Mouse (Mus musculus) Patski (cell line): ENCODE measurements at regions not wholly inside any gene's neighbourhood (a gene's known extent, or its start where the extent isn't known, plus 50 kb on each side); places are given as distances from the start of the nearest gene placed in this dataset.
A peak's percentile ranks its signal among the peaks of the same experiment; 100 is the strongest.

Source experiments
- ATAC-seq: fragments of 100-300 bp; one replicate; pipeline ENCODE4 v1.8.0; 2021
- CTCF ChIA-PET: fragments of 350-600 bp; sonication (Branson Sonifier 250); formaldehyde crosslinking; loops from one replicate; lab custom pipeline; 2022; ENCODE audit warnings: inconsistent platforms; lab: Charles Lee
- POLR2A ChIA-PET: fragments of 350-600 bp; sonication (Branson Sonifier 250); formaldehyde crosslinking; loops from one replicate; lab custom pipeline; 2022; ENCODE audit warnings: antibody characterized with exemption, inconsistent platforms; lab: Charles Lee
- DNase-seq: peaks from one replicate; pipeline ENCODE4 v3.0.0-alpha.2; 2011; ENCODE audit warnings: low read depth, low spot score
- H3K27me3 ChIP-seq: fragments of 371-371 bp; one replicate; pipeline ENCODE4 v1.5.1; 2021
- CTCF ChIP-seq: fragments of 100-300 bp; IDR thresholded peaks from one replicate; pipeline ENCODE4 v1.5.1; 2021
- in situ Hi-C: fragments of 300-500 bp; cut with MboI; formaldehyde crosslinking; loops from 3 replicates; pipeline ENCODE4 v1.11.1; 2018; ENCODE audit warnings: low pct_unique_long_range_greater_than_20kb, mixed read lengths

DNA sequence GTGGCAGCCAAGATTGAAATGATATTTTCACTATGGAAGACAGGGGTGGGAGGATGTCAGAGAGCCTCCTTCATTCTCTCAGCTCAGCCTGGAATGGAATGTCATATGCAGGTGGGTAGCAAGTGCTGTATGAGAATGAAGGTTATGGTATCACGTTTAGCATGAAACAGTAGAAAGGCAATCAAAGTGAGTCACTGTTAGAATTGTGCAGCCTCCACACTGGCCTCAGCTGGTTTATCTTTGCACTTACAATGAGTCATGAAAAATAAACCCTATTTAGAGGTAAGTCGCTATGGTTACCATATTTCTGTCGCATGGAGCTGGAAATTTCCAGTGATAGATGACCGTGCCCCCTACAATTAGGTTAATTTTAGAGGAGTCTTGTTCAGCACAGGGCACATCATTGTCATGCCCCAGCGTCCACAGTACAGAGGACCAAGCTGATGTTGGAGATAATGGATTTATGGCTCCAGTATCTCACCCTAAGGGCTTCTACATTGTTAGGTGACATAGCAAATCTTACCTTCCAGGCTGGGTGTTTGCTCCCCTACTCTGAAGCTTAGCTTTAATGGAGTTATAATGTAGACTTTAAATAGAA lies 167.9 kb upstream of the Pard3b start:
- POLR2A ChIA-PET, result no interaction called here
- in situ Hi-C loops, result no loop called here
- CTCF ChIA-PET, result interaction anchor here (1.4 to 2.0 kb wide), 2 partner anchors 10 to 11 kb away, joined by 3 to 6 read pairs; no protein-coding TSS in a partner anchor
- ATAC-seq (no peak), DNase-seq (no peak)
- peaks cover 15% of the 10 kb centered on the region for H3K27me3 ChIP-seq
- no peak for TF ChIP-seq CTCF

DNA sequence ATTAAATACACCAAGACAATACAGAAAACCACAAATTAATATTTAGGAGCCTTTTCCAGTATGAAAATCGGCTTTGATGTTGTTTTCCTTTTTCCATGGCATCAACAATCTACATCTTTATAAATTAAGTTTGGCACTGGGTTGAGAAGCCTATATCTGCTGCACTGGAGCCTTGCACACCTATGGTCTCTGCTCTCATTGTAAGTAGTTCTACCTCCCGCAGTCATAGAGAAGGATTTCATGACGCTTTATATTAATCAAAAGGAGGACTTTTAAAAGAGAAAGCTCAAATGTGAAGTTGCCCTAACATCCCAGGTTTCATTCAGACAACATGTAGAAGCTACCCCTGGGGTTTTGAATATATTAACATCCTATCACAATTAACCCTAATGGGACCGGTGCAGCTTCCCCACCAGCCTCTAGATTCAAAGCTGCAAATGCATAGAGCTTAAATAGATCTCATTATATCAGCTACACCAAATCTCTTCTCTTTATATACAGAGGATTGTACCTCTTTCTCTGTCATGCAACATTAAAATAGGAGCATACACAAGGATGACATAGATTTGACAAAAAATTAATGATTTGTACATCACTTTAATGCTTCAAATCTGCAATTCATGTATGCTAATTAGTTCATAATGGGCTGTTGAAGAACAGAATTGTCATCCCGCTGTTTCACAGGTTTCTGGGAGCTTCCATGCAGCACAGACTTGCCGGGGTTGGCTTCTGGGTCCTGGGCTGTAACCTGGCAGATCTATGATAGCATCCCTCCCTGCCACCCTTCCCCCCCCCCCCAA lies 166.6 kb upstream of the Pard3b start:
- in situ Hi-C loops, result no loop called here
- ChIA-PET CTCF (interaction anchor here (1.6 kb wide), 1 partner anchor 16 kb away, joined by 5 read pairs; no protein-coding TSS in a partner anchor), POLR2A (no interaction called here)
- ATAC-seq, result no peak
- peaks cover 20% of the 10 kb centered on the region for H3K27me3 ChIP-seq
- DNase-seq, result no peak
- TF ChIP-seq CTCF, result no peak

DNA sequence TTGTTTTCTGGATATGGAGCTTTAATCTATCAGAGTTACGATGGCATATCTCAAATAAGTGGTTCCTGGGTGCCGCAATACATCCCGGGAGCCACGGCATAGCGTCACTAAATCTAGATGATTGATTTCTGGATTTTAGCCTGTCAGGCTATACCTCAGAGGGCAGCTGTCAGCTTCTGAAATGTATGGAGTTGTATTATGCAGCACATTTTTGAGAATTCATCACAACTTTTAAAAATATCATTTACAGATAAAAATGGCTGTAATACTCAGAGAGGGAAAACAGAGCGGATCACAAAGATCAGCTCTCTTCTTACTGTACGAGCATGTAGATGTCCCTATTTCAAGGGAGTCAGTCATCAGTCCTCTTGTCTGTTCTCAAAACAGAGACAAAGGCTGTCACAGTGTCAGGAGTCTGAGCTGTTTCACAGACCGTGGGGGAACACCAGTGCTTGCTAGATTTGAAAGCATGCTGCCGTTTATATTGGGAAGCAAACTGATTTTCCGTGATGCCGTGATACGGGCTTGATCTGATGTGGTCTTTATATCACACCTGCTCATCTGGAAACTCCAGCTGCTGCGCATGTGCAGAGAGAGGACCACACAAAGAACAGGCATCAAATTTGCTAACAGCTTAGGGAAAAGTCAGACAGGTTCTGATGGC lies 165.9 kb upstream of the Pard3b start:
- TF ChIP-seq CTCF, result no peak
- no peak for ATAC-seq
- DNase-seq, result no peak
- in situ Hi-C loops, result no loop called here
- H3K27me3 ChIP-seq, result peaks cover 20% of the 10 kb centered on the region
- ChIA-PET CTCF (interaction anchor here (1.6 kb wide), 1 partner anchor 17 kb away, joined by 5 read pairs; no protein-coding TSS in a partner anchor), POLR2A (no interaction called here)

DNA sequence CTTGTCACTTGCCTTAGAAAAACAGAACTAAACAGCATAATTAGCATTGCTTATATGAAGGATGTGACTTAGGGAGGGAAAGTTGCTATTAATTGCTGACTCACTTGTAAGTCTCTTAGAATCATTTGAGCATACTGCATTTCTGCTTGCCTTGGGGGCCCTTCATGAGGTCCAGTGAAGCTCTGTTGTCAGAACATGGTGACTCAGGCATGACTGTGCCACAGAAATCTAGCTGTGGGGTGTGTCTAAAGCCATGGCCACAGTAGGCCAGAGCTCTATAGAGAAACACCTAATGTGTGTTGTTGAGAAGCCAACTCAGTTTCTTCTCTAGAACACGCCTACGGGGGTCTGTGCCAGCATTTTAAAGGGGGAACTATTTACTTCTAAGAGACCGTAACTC lies 153.2 kb upstream of the Pard3b start:
- in situ Hi-C loops, result no loop called here
- TF ChIP-seq CTCF, result no peak
- no peak for DNase-seq
- CTCF ChIA-PET, result interaction anchor here (0.6 kb wide), 1 partner anchor 17 kb away, joined by 3 read pairs; no protein-coding TSS in a partner anchor
- no peak for ATAC-seq
- no peaks in the 10 kb centered on the region for H3K27me3 ChIP-seq
- POLR2A ChIA-PET, result no interaction called here

DNA sequence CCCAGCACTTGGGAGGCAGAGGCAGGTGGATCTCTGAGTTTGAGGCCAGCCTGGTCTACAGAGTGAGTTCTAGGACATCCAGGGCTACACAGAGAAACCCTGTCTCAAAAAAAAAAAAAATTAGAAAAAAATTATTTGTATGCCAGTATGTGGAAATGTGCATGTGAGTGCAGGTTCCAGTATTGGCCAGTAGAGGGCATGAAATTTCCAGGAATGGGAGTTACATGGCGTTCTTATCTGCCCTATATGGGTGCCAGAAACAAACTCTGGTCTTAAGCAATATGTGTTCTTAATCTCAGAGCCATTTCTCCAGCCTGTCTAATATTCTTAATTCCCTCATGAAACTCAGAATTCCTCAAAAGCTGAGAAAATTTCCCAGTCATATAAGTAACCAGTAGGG lies 113.7 kb upstream of the Pard3b start:
- in situ Hi-C loops, result no loop called here
- DNase-seq, result no peak
- ChIA-PET POLR2A (no interaction called here), CTCF (no interaction called here)
- no peaks in the 10 kb centered on the region for H3K27me3 ChIP-seq
- no peak for ATAC-seq
- peak; percentile 49 for TF ChIP-seq CTCF

DNA sequence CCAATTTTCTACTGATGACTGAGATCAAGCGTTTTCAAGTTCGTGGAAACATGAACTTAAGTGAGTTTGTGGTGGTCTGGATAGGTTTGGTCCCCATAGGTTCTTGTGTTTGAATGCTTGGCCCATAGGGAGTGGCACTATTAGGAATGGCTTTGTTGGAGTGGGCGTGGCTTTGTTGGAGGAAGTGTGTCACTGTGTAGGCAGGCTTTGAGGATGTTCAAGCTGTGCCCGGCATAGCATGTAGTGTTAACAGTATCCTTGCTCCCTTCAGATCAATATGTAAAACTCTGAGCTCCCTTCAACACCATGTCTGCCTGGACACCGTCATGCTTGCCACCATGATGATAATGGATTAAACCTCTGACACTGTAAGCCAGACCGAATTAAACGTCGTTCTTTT lies 112.7 kb upstream of the Pard3b start:
- ATAC-seq (no peak), DNase-seq (no peak)
- ChIA-PET POLR2A (no interaction called here), CTCF (no interaction called here)
- no peaks in the 10 kb centered on the region for H3K27me3 ChIP-seq
- no peak for TF ChIP-seq CTCF
- in situ Hi-C loops, result no loop called here

DNA sequence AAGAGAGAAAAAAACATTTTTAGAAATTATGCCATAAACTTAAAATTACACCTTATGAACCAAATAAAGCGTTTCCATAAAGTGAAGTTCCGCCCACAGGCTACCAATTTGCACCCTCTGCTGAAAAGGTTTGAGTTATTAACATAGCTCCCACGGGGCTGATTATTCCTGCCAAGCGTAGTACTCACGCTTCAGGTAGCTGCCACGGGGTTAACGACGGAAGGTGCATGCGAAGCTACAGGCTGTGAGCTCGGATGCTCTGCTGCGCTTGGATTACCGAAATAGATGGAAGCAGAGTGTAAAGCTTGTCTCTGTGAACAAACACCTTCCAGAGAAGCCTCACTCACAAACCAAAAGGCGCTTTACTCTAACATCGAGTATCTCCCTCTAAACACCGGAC lies 109.9 kb upstream of the Pard3b start:
- DNase-seq (no peak), ATAC-seq (no peak)
- no peaks in the 10 kb centered on the region for H3K27me3 ChIP-seq
- ChIA-PET CTCF (no interaction called here), POLR2A (no interaction called here)
- in situ Hi-C loops, result no loop called here
- no peak for TF ChIP-seq CTCF

DNA sequence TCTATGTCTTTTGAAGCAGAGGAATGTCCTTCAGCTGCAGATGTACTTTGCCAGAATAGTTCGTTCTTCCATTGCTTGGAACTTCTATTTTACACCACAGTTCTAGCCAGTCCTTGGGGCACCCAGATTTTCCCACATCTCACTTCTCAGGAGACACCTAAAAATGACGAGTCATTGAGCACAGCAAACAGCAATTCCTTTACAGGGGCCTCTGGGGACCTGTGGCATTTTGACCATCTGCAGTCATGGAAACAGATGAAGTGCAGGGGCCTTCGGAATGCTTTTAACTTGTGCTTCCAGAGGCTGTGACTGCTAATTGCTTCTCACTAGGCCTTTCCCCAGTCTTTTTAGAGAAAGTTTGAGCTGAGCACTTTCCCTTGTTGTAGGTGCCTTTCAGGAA lies 108.5 kb upstream of the Pard3b start:
- TF ChIP-seq CTCF, result no peak
- no peaks in the 10 kb centered on the region for H3K27me3 ChIP-seq
- DNase-seq (no peak), ATAC-seq (no peak)
- in situ Hi-C loops, result no loop called here
- ChIA-PET CTCF (no interaction called here), POLR2A (no interaction called here)

DNA sequence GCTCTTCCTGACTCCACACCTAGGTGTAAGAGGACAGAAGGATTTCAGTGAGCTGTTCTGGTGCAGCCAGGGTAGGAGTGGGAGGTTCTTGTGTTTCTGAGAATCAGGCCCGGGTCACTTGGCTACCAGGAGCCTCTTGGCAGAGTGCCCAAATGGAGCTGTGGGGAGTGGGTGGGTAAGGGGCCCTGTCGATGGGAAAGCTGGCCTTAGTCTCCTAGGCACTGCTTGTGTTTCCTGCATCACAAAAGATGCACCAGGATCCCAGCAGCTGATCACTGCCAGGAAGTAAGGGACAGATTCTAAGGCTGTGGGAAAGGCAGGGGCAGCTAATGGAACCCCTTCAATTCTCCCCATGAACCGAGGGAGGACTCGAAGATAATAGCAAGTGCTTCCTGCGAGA lies 107.1 kb upstream of the Pard3b start:
- POLR2A ChIA-PET, result no interaction called here
- no peak for ATAC-seq
- H3K27me3 ChIP-seq, result no peaks in the 10 kb centered on the region
- in situ Hi-C loops, result no loop called here
- DNase-seq, result no peak
- CTCF ChIA-PET, result no interaction called here
- no peak for TF ChIP-seq CTCF

DNA sequence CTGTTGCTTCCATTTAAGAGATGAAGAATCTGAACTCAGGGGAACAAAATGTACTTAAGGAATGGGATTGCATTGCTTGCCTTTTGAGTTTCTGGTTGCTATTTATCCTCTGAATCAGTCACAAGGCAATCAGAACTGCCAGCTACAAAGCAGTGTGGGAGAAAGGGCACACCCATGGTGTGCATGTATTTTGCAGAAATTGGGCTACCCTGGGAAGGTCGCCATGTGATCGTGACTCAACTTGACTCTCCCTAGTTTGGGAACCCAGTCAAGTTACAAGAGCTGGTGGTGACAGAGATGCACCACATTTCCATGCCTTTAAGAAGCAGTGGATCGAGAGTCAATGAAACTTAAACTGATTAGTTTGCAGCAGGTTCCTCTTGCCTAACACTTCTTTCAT lies 98.5 kb upstream of the Pard3b start:
- TF ChIP-seq CTCF, result no peak
- H3K27me3 ChIP-seq, result peaks cover 11% of the 10 kb centered on the region
- CTCF ChIA-PET, result interaction anchor here (1.0 kb wide), 1 partner anchor 59 kb away, joined by 3 read pairs; no protein-coding TSS in a partner anchor
- in situ Hi-C loops, result no loop called here
- POLR2A ChIA-PET, result no interaction called here
- DNase-seq, result no peak
- no peak for ATAC-seq

DNA sequence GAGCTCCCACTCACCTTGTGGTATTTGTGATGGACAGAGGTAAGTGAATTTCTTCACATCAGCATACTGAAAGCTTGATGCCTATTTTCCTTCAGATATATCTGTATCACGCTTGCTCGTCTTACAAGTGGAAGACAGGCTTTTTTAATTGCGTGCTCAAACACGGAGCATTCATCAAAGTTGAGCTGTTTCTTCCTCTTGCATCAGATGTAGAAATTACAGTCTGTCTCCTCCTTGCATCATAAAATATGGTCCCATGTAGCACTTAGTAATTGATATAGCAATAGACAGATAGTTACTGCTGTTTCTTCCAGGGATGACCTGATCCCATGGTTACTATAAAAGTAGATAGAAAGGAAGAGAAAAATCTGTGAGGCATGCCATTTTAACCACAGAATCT lies 97.5 kb upstream of the Pard3b start:
- CTCF ChIA-PET, result interaction anchor here (1.0 kb wide), 1 partner anchor 60 kb away, joined by 3 read pairs; no protein-coding TSS in a partner anchor
- no peak for DNase-seq
- POLR2A ChIA-PET, result no interaction called here
- in situ Hi-C loops, result no loop called here
- ATAC-seq, result no peak
- TF ChIP-seq CTCF, result no peak
- H3K27me3 ChIP-seq, result peaks cover 11% of the 10 kb centered on the region
